Mouse (Mus musculus): ENCODE data around the gene Npc1l1.

DNA sequence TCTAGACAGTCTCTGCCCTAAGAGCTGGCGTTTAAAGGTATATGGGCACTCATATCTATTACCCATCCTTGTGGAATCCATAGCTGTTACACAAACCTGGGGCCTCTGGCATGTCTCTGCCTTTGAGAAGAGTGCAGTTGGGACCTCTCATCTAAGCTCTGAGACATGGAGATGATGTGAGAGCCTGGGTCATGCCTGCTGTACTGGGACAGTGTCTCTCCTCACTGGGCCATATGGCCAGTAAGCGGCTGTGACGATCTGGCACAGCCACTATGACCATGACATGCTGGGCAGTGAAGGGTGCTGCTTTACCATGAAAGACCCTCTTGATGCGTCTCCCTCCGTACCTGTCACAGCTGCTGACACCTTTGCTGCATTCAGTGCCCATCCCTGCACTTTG, 22.3 kb upstream of the Npc1l1 start:
- TF ChIP-seq POLR2A (IDR thresholded peaks at IDR 0.05; ENCODE audit: control insufficient read depth, extremely low read depth, insufficient read depth, low read length, poor library complexity) (no peak), CTCF (IDR thresholded peaks at IDR 0.05; ENCODE audit: borderline replicate concordance, control insufficient read depth, extremely low read depth, insufficient read depth, low read length, poor library complexity) (no peak)

Measured in thymus, adult 2 months (tissue).